Mouse (Mus musculus) liver, embryonic 14.5 days (tissue): ENCODE results near the gene Ap1s3.

ENCODE experiments used
- CTCF ChIP-seq: IDR thresholded peaks from 2 replicates; pipeline ENCODE4 v1.5.1; 2016; ENCODE audit warnings: antibody characterized with exemption, low read depth, control low read depth
- EP300 ChIP-seq: IDR thresholded peaks from 2 replicates; pipeline ENCODE4 v1.6.1; 2016; ENCODE audit warnings: antibody characterized with exemption, low read depth

DNA sequence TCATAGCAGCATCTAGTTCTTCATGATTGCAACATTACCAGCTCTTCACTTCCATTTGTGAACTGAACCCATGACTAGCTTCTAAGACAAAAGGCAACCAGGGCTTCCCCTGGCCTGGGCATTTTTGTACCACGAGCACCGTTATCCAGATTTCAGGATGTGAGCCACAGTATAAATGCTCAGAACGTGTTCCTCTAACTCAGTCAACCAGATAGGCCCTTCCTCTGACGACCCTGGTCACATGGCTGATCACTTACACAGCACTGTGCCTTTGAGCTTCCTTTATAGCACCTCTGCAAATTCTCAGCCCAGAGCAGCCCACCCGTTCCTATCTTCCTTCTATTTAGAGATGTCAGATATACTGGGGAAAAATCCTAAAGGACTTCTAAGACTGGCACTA is 42.0 kb downstream of the Ap1s3 start:
- TF ChIP-seq CTCF, result no peak
- no peak for TF ChIP-seq EP300
